Mouse (Mus musculus) CH12.LX (cell line): ENCODE data around the gene Cnnm2. TPM values are rescaled to one million over a fixed set of nuclear protein-coding genes. Genes with fewer than 3 reads are reported as not detected.

Experiments
- DNase-seq: peaks from one replicate; pipeline ENCODE4 v3.0.0-alpha.2; 2013; ENCODE audit errors: extremely low read depth
- H3K27ac ChIP-seq: 2 replicates; pipeline ENCODE4 v1.5.1; 2012; ENCODE audit warnings: low read depth, mild to moderate bottlenecking, control low read depth, moderate library complexity; ENCODE audit not compliant: insufficient read depth
- H3K27me3 ChIP-seq: replicated peaks from 2 replicates; pipeline ENCODE3; 2012; ENCODE audit warnings: inconsistent platforms
- H3K36me3 ChIP-seq, 2 experiments: replicated peaks in 1 of 2; 2 replicates each; pipeline versions ENCODE3 to v1.6.1; 2012; ENCODE audit warnings: inconsistent platforms in 1 of 2, low read length in 1 of 2, mild to moderate bottlenecking in 1 of 2, mixed read lengths in 1 of 2, moderate library complexity in 1 of 2; ENCODE audit not compliant: control insufficient read depth in 1 of 2, insufficient read depth in 1 of 2
- H3K4me1 ChIP-seq, 2 experiments: 2 replicates each; pipeline ENCODE4 v1.6.1; 2012; ENCODE audit warnings: inconsistent platforms in 1 of 2, moderate library complexity in 1 of 2; ENCODE audit not compliant: insufficient read depth in 2 of 2, control insufficient read depth in 1 of 2
- H3K4me2 ChIP-seq: 2 replicates; pipeline ENCODE4 v1.6.1; 2012; ENCODE audit warnings: low read depth, mild to moderate bottlenecking, control low read depth; ENCODE audit not compliant: poor library complexity, insufficient read depth, severe bottlenecking
- H3K4me3 ChIP-seq, 3 experiments: fragments of 150-350 bp in 1 of 3; sonication (generic) in 1 of 3; replicated peaks in 1 of 3; 2 replicates each; pipeline versions ENCODE3 to v1.5.1; 2011 to 2012; ENCODE audit warnings: low read depth in 2 of 3, low read length in 2 of 3, mild to moderate bottlenecking in 2 of 3, moderate library complexity in 2 of 3, control low read depth in 1 of 3, improper control_type of control experiment in 1 of 3, inconsistent platforms in 1 of 3, mixed read lengths in 1 of 3; ENCODE audit not compliant: poor library complexity in 1 of 3
- H3K79me2 ChIP-seq: replicated peaks from 2 replicates; pipeline ENCODE4 v1.6.1; 2012; ENCODE audit warnings: mild to moderate bottlenecking, moderate library complexity; ENCODE audit not compliant: control insufficient read depth, poor library complexity, insufficient read depth, severe bottlenecking; ENCODE audit errors: extremely low read depth
- H3K9ac ChIP-seq: 2 replicates; pipeline ENCODE4 v1.6.1; 2012; ENCODE audit warnings: low read depth, mild to moderate bottlenecking, control low read depth, moderate library complexity; ENCODE audit not compliant: insufficient read depth
- H3K9me3 ChIP-seq: replicated peaks from 2 replicates; pipeline ENCODE3; 2012; ENCODE audit warnings: low read length, inconsistent platforms, mixed read lengths
- BHLHE40 ChIP-seq: IDR thresholded peaks from 2 replicates; pipeline ENCODE4 v1.6.1; 2011; ENCODE audit warnings: mild to moderate bottlenecking, low read depth, low read length, improper control_type of control experiment
- CHD1 ChIP-seq: IDR thresholded peaks from 2 replicates; pipeline ENCODE4 v1.6.1; 2012; ENCODE audit warnings: low read depth, low read length, improper control_type of control experiment, inconsistent platforms
- CTCF ChIP-seq, 2 experiments: IDR thresholded peaks in 1 of 2; conservative IDR thresholded peaks in 1 of 2; 2 replicates each; pipeline ENCODE4 v1.5.1; 2011 to 2012; ENCODE audit warnings: low read depth in 2 of 2, low read length in 2 of 2, improper control_type of control experiment in 1 of 2, inconsistent platforms in 1 of 2, mild to moderate bottlenecking in 1 of 2, moderate library complexity in 1 of 2
- E2F4 ChIP-seq: IDR thresholded peaks from 2 replicates; pipeline ENCODE4 v1.6.1; 2011; ENCODE audit warnings: low read depth, low read length, improper control_type of control experiment; ENCODE audit not compliant: insufficient replicate concordance
- ELF1 ChIP-seq: IDR thresholded peaks from 2 replicates; pipeline ENCODE4 v1.6.1; 2014; ENCODE audit warnings: low read depth, mild to moderate bottlenecking, inconsistent platforms, low read length, improper control_type of control experiment
- ETS1 ChIP-seq: conservative IDR thresholded peaks from 2 replicates; pipeline ENCODE4 v1.6.1; 2012; ENCODE audit warnings: low read depth, mild to moderate bottlenecking, inconsistent platforms, low read length, improper control_type of control experiment, moderate library complexity
- GABPA ChIP-seq: IDR thresholded peaks from 2 replicates; pipeline ENCODE4 v1.6.1; 2012; ENCODE audit warnings: low read depth, low read length, improper control_type of control experiment, inconsistent platforms; ENCODE audit not compliant: insufficient replicate concordance
- HCFC1 ChIP-seq: IDR thresholded peaks from 2 replicates; pipeline ENCODE4 v1.6.1; 2012; ENCODE audit warnings: low read depth, mild to moderate bottlenecking, inconsistent platforms, low read length, improper control_type of control experiment
- IRF4 ChIP-seq: IDR thresholded peaks from 2 replicates; pipeline ENCODE4 v1.6.1; 2014; ENCODE audit warnings: low read depth, mild to moderate bottlenecking, inconsistent platforms, low read length, improper control_type of control experiment
- JUN ChIP-seq: IDR thresholded peaks from 2 replicates; pipeline ENCODE4 v1.6.1; 2011; ENCODE audit warnings: low read depth, mild to moderate bottlenecking, low read length, improper control_type of control experiment, moderate library complexity; ENCODE audit not compliant: insufficient read depth
- JUND ChIP-seq: conservative IDR thresholded peaks from 2 replicates; pipeline ENCODE4 v1.6.1; 2011; ENCODE audit warnings: low read depth, low read length, improper control_type of control experiment
- KAT2A ChIP-seq: IDR thresholded peaks from 2 replicates; pipeline ENCODE4 v1.6.1; 2012; ENCODE audit warnings: low read length, improper control_type of control experiment, inconsistent platforms; ENCODE audit not compliant: insufficient replicate concordance
- MAFK ChIP-seq: IDR thresholded peaks from 2 replicates; pipeline ENCODE4 v1.6.1; 2011; ENCODE audit warnings: low read length, improper control_type of control experiment; ENCODE audit not compliant: insufficient replicate concordance
- NELFE ChIP-seq: IDR thresholded peaks from 2 replicates; pipeline ENCODE4 v1.6.1; 2011; ENCODE audit warnings: low read depth, low read length, improper control_type of control experiment
- NRF1 ChIP-seq: IDR thresholded peaks from 2 replicates; pipeline ENCODE4 v1.6.1; 2014; ENCODE audit warnings: low read depth, mild to moderate bottlenecking, inconsistent platforms, low read length, improper control_type of control experiment, moderate library complexity
- PAX5 ChIP-seq: IDR thresholded peaks from 2 replicates; pipeline ENCODE4 v1.6.1; 2012; ENCODE audit warnings: low read length, inconsistent platforms, mixed read lengths
- POLR2A ChIP-seq: IDR thresholded peaks from 2 replicates; pipeline ENCODE4 v1.6.1; 2011; ENCODE audit warnings: low read depth, mild to moderate bottlenecking, improper control_type of control experiment, low read length
- UBTF ChIP-seq: IDR thresholded peaks from 2 replicates; pipeline ENCODE4 v1.6.1; 2012; ENCODE audit warnings: low read depth, mild to moderate bottlenecking, inconsistent platforms, low read length, improper control_type of control experiment, moderate library complexity
- USF1 ChIP-seq: IDR thresholded peaks from 2 replicates; pipeline ENCODE4 v1.6.1; 2014; ENCODE audit warnings: low read depth, mild to moderate bottlenecking, inconsistent platforms, low read length, improper control_type of control experiment
- ZC3H11A ChIP-seq: IDR thresholded peaks from 2 replicates; pipeline ENCODE4 v1.6.1; 2012; ENCODE audit warnings: low read depth, mild to moderate bottlenecking, inconsistent platforms, low read length, improper control_type of control experiment
- ZNF384 ChIP-seq: IDR thresholded peaks from 2 replicates; pipeline ENCODE4 v1.6.1; 2012; ENCODE audit warnings: low read depth, low read length, improper control_type of control experiment, inconsistent platforms
- dilution Hi-C: fragments of 300-500 bp; cut with MboI; formaldehyde crosslinking; loops from 2 replicates; pipeline ENCODE4 v1.14.3; 2020; ENCODE audit warnings: low sequenced_read_pairs; ENCODE audit not compliant: extremely low pct_unique_long_range_greater_than_20kb, extremely low pct_ligation_motif_present
- in situ Hi-C: fragments of 300-500 bp; cut with MboI; formaldehyde crosslinking; loops from 3 replicates; pipeline ENCODE4 v1.14.3; 2019; ENCODE audit warnings: low sequenced_read_pairs, low pct_ligation_motif_present, low pct_unique_long_range_greater_than_20kb, mixed read lengths
- polyA plus RNA-seq: library from polyadenylated mRNA; unstranded; fragments of >175 nt; gene quantifications from 2 replicates; pipeline ENCODE4 v1.2.1, GENCODE M21; 2012; ENCODE audit warnings: low read depth; ENCODE audit not compliant: insufficient read length
- total RNA-seq, 2 experiments: library from RNA; depleted of rRNA; stranded (reverse); fragments of 300-350 nt in 1 of 2; fragments of >200 nt in 1 of 2; gene quantifications; 2 replicates each; pipeline ENCODE4 v1.2.3; 2012 to 2014

The Cnnm2 gene
- total and polyA plus RNA-seq, 3 experiments, result 1.8 to 3.7 (median 2.6) TPM

DNA sequence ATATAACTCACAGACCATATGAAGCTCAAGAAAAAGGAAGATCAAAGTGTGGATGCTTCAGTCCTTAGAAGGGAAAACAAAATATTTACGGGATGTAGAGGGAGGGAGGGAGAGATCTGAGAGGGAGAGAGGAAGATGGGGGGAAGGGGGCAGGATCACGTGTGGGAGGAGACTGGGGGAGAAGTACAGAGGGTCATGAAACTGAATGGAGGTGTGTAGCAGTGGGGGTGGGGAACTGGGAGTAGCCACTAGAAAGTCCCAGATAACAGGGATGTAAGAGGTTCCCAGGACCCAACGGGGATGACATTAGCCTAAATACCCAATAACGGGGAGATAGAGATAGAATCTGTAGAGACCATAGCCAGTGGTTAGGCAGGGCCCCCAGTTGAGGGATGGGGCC lies 73.9 kb downstream of the Cnnm2 start:
- H3K27me3 ChIP-seq, result no peaks in the 10 kb centered on the region
- no peak overlapping the region for H3K4me2 ChIP-seq
- no peak overlapping the region for H3K9ac ChIP-seq
- dilution Hi-C loops (no loop called here), in situ Hi-C loops (loop anchor here (5.0 kb wide), 1 partner anchor 33 kb away; no protein-coding TSS in a partner anchor)
- H3K27ac ChIP-seq, result no peak overlapping the region
- H3K9me3 ChIP-seq, result no peaks in the 10 kb centered on the region
- no peak overlapping the region for H3K4me3 ChIP-seq
- H3K4me1 ChIP-seq, result no peaks in the 10 kb centered on the region
- DNase-seq, result no peak
- no peaks in the 10 kb centered on the region for H3K79me2 ChIP-seq
- TF ChIP-seq USF1 (no peak), MAFK (no peak), JUN (no peak), NELFE (no peak), POLR2A (no peak), CHD1 (no peak), UBTF (no peak), PAX5 (no peak), JUND (no peak), ELF1 (no peak)
- no peaks in the 10 kb centered on the region for H3K36me3 ChIP-seq

DNA sequence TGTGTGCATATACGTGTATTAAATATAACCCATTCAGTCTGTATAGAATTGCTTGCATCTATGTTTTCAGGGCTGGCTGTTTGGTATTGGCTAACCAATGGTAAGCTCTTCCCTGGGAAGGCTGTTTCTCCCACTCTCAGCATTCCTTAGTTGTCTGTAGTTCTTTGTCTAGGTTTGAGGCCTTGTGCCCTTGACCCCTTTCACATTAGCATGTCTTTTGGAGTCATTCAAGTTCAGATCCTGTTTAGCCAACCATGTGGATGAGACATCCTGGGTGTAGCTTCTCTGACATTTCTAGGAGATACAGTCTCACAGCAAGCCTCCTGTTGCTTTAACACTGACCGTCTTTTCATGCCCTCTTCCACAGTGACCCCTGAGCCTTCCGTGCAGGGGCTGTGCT lies 74.7 kb downstream of the Cnnm2 start:
- H3K79me2 ChIP-seq, result no peaks in the 10 kb centered on the region
- in situ Hi-C loops, result loop anchor here (5.0 kb wide), 1 partner anchor 34 kb away; no protein-coding TSS in a partner anchor
- no peak for TF ChIP-seq E2F4
- TF ChIP-seq KAT2A, result no peak
- TF ChIP-seq ETS1, result no peak
- no peak for TF ChIP-seq NRF1
- no peak for TF ChIP-seq HCFC1
- TF ChIP-seq BHLHE40, result no peak
- TF ChIP-seq IRF4, result no peak
- TF ChIP-seq JUN, result no peak
- no peak for TF ChIP-seq CTCF (conservative IDR thresholded peaks at IDR 0.05 in 1 of 2, IDR thresholded peaks at IDR 0.05 in 1 of 2; ENCODE audit: low read depth in 2 of 2, low read length in 2 of 2)
- TF ChIP-seq USF1, result no peak
- TF ChIP-seq ZNF384, result no peak
- no peak for TF ChIP-seq MAFK
- TF ChIP-seq GABPA, result no peak
- no peak for TF ChIP-seq ZC3H11A
- TF ChIP-seq, all 38 proteins: peak for 0
- Histone ChIP-seq H3K27me3 (no peaks in the 10 kb centered on the region), H3K27ac (no peak overlapping the region), H3K4me1 (no peaks in the 10 kb centered on the region), H3K4me3 (no peak overlapping the region), H3K9ac (no peak overlapping the region), H3K4me2 (no peak overlapping the region), H3K36me3 (no peaks in the 10 kb centered on the region), H3K9me3 (no peaks in the 10 kb centered on the region)
- dilution Hi-C loops, result no loop called here
- DNase-seq, result no peak
